Mouse (Mus musculus) regulatory T cell (primary cell): ENCODE data around the gene Galnt5.

Experiments
- in situ Hi-C: fragments of 300-600 bp; cut with MboI, MseI; formaldehyde crosslinking; loops from one replicate; pipeline ENCODE4 v1.15.1; 2025; ENCODE audit warnings: high pct_unique_total_duplicates

The Galnt5 gene

GRCm38 (mm10) chr2:57997752-57998430 is at the start of gene Galnt5:
Gene Galnt5 (plus strand): TSS chr2:57997884.
- in situ Hi-C loops, result no loop called here

- in situ Hi-C loops, result no loop called here
These were observed 46.1 kb upstream of the Galnt5 start for GRCm38 (mm10) chr2:57951620-57952019.

GRCm38 (mm10) chr2:57960786-57961185 is 36.9 kb upstream of the Galnt5 start:
- in situ Hi-C loops, result loop anchor here (10.0 kb wide), 1 partner anchor 1756 kb away; no protein-coding TSS in a partner anchor

GRCm38 (mm10) chr2:57982248-57982647 is 15.4 kb upstream of the Galnt5 start:
- in situ Hi-C loops, result no loop called here

GRCm38 (mm10) chr2:57991084-57991483 is 6.6 kb upstream of the Galnt5 start:
- in situ Hi-C loops, result no loop called here

GRCm38 (mm10) chr2:58001497-58001896 is 3.8 kb downstream of the Galnt5 start:
- in situ Hi-C loops, result no loop called here

- in situ Hi-C loops, result no loop called here
These were observed 9.4 kb downstream of the Galnt5 start for GRCm38 (mm10) chr2:58007081-58007480.

- in situ Hi-C loops, result loop anchor here (10.0 kb wide), 1 partner anchor 821 kb away; no protein-coding TSS in a partner anchor
These were observed 25.9 kb downstream of the Galnt5 start for GRCm38 (mm10) chr2:58023556-58023955.

GRCm38 (mm10) chr2:58026740-58027139 is 29.1 kb downstream of the Galnt5 start:
- in situ Hi-C loops, result loop anchor here (10.0 to 25.0 kb wide), 2 partner anchors 636 to 818 kb away; no protein-coding TSS in a partner anchor

GRCm38 (mm10) chr2:58029404-58029803 is 31.7 kb downstream of the Galnt5 start:
- in situ Hi-C loops, result loop anchor here (10.0 to 25.0 kb wide), 2 partner anchors 633 to 815 kb away; no protein-coding TSS in a partner anchor

GRCm38 (mm10) chr2:58031431-58031830 is 33.7 kb downstream of the Galnt5 start:
- in situ Hi-C loops, result loop anchor here (5.0 to 25.0 kb wide), 2 partner anchors 381 to 631 kb away; no protein-coding TSS in a partner anchor

- in situ Hi-C loops, result loop anchor here (25.0 kb wide), 1 partner anchor 627 kb away; no protein-coding TSS in a partner anchor
These were observed 38.0 kb downstream of the Galnt5 start for GRCm38 (mm10) chr2:58035635-58036034.

GRCm38 (mm10) chr2:58036926-58037325 is 39.2 kb downstream of the Galnt5 start:
- in situ Hi-C loops, result loop anchor here (25.0 kb wide), 1 partner anchor 625 kb away; no protein-coding TSS in a partner anchor

GRCm38 (mm10) chr2:58041867-58042266 is 44.2 kb downstream of the Galnt5 start:
- in situ Hi-C loops, result loop anchor here (25.0 kb wide), 1 partner anchor 620 kb away; no protein-coding TSS in a partner anchor

GRCm38 (mm10) chr2:58052821-58053581 is 55.3 kb downstream of the Galnt5 start, which contains the start of gene Ermn:
Gene Ermn (minus strand): TSS chr2:58052864.
- in situ Hi-C loops, result loop anchor here (10.0 kb wide), 1 partner anchor 272 kb away; no protein-coding TSS in a partner anchor

- in situ Hi-C loops, result loop anchor here (5.0 to 10.0 kb wide), 2 partner anchors 77 to 269 kb away; no protein-coding TSS in a partner anchor
These were observed 57.7 kb downstream of the Galnt5 start for GRCm38 (mm10) chr2:58055383-58055782.

GRCm38 (mm10) chr2:58079849-58080248 is 82.2 kb downstream of the Galnt5 start:
- in situ Hi-C loops, result loop anchor here (10.0 to 25.0 kb wide), 2 partner anchors 832 to 1335 kb away; no protein-coding TSS in a partner anchor

GRCm38 (mm10) chr2:58086420-58086819 is 88.7 kb downstream of the Galnt5 start:
- in situ Hi-C loops, result loop anchor here (10.0 to 25.0 kb wide), 2 partner anchors 826 to 1328 kb away; no protein-coding TSS in a partner anchor

- in situ Hi-C loops, result loop anchor here (25.0 kb wide), 1 partner anchor 817 kb away; no protein-coding TSS in a partner anchor
These were observed 97.1 kb downstream of the Galnt5 start for GRCm38 (mm10) chr2:58094818-58095217.
